Mouse (Mus musculus) skeletal muscle tissue, adult 2 months (tissue): ENCODE data around the gene Klk1b1.
"Not testable (repeated sequence)": the region's sequence is repeated elsewhere in the genome, so short reads cannot be mapped to it uniquely, and the experiment has no call there.

ENCODE experiments used
- DNase-seq: peaks from one replicate; pipeline ENCODE4 v3.0.0-alpha.2; 2012; ENCODE audit warnings: low read depth, low spot score

The Klk1b1 gene

GRCm38 (mm10) chr7:43966451-43966850 lies at the start of gene Klk1b1:
Gene Klk1b1 (plus strand): TSS chr7:43966751.
- no peak for DNase-seq

GRCm38 (mm10) chr7:43918426-43918825 lies 48.1 kb upstream of the Klk1b1 start:
- no peak for DNase-seq

- no peak for DNase-seq
These were observed 47.7 kb upstream of the Klk1b1 start for GRCm38 (mm10) chr7:43918871-43919270.

GRCm38 (mm10) chr7:43919559-43920451 lies 46.7 kb upstream of the Klk1b1 start:
- DNase-seq: peak; percentile 29

DNA sequence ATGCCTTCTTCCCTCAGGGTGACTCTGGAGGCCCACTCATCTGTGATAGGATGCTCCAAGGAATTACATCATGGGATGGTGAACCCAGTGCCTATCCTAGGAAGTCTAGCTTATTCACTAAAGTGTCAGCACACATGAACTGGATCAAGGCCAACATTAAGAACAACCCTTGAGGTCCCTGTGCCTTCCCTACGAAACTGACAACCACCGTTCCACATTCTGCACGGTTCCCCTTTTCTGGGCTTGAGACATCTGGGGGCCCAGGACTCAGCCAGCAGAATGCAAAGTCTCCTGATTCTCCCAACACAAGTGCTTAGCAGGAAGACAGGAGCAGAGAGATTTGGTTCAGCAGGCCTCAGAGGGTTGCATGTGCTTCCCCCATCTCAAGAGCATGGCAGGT lies 46.0 kb upstream of the Klk1b1 start:
- no peak for DNase-seq

DNA sequence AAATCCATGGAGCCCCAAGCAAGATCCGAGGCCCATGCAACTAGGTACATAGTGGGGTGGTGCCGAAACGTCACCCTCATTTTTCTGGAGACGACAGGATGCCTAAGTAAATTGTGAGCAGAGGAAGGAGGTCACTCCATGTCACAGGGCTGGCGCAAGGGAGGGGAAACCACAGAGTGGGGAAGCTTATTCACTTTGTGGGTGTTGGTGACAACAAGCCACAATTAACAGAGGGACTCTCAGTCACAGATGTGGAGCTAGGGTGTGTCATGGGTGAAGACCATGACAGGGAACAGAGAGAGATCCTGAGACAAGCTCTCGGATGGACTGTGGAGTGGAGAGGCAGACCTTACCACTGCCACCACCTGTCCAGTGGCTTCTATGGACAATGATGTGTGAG lies 45.5 kb upstream of the Klk1b1 start:
- no peak for DNase-seq

DNA sequence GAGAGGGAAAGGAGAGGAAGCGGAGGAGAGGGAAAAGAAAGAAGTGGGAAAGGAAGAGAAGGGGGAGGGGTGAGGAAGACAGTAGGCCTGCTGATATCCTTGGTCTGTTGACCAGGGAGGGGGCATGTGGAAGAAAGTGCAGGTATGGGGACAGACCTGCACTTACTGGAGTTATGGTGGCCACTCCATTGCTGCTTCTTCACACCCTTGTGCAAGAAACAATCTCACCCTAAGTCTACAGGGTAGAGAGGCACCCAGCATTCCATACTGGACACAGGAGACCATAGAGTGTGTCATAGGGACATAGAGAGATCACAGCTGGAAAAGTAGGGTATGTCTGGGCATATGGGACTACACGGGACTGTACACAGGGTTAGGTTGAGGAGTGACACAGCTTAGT lies 44.6 kb upstream of the Klk1b1 start:
- no peak for DNase-seq

GRCm38 (mm10) chr7:43925985-43926384 lies 40.6 kb upstream of the Klk1b1 start:
- DNase-seq: no peak

GRCm38 (mm10) chr7:43928521-43928920 lies 38.0 kb upstream of the Klk1b1 start:
- DNase-seq: no peak

DNA sequence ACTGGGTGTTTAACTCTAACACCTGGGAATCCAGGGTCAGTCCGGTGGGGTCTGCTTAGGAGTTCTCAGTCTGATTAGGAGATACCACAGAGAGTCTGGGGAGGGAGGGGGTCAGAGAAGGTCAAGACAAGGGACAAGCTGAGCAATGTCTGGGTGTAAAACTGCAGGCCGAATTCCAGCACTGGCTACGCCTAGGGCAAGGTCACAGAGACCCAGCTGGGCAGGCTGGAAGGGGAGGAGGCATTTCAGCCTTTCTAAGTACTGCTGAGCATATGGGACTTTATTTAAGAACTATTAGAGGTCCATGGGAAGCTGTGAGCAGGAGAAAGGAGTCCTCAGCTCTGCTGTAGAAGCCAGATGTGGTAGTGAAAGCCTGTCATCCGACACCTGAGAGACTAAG lies 34.2 kb upstream of the Klk1b1 start:
- no peak for DNase-seq

DNA sequence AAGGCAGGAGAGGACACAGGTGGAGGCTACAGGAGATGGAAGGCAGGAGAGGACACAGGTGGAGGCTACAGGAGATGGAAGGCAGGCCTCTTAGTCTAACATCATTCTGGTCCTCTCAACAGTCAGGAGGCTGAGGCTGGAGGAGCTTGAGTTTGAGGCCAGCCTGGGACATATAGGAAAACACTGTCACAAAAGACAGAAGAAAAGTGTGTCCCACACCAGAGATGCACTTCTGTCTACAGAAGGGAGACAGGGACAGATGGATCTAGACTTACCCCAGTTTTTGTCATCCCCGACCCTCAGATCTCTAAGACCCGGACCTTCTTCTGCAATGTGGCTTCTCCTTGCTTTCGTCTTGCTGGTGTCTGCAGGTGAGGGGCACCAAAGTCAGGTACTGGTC lies 33.1 kb upstream of the Klk1b1 start, which contains the start of gene Klk15:
Gene Klk15 (plus strand): TSS at position 301 of the 400 bp plus-strand sequence.
- no peak for DNase-seq

DNA sequence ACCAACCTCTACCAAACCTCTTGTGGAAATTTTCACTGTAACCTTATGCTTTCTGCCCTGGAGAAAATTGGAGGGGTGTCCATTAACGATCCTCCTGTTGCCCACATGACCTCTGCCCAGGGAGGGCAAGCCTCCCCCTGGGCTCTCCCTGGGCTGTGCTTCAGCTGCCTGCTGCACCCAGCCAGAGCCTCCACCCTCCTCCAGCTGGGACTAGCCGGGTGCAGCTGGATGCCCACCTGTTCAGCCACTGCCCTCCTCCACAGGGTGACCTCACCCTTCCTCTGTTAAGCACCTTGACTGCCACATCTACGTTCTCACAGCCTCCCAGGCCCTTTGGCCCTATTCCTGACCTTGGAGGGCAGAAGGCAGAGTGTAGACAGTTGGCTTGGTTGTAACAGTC lies 31.8 kb upstream of the Klk1b1 start:
- DNase-seq: no peak

GRCm38 (mm10) chr7:43936551-43936950 lies 30.0 kb upstream of the Klk1b1 start:
- DNase-seq: no peak

- DNase-seq: not testable (repeated sequence)
These were observed 24.3 kb upstream of the Klk1b1 start for GRCm38 (mm10) chr7:43942293-43942692.

DNA sequence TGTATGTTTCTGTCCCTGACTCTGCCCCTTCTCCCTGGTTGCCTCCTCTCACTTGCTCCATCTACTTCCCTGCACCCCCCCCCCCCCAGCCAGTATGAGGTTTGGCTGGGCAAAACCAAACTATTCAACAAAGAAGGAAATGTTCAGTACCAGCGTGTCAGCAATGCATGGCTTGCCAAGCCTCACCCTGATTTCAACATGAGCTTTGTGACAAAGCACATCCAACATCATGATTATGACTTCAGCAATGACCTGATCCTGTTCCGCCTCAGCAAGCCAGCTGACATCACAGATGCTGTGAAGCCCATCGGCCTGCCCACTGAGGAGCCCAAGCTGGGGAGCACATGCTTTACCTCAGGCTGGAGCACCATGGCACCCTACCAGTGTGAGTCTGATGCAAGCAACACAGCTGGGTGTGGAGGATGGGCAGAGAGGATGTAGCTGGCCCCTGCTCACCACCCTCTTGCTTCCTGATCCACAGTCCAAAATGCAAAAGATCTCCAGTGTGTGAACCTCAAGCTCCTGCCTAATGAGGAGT lies 21.8 kb upstream of the Klk1b1 start:
- DNase-seq: no peak

DNA sequence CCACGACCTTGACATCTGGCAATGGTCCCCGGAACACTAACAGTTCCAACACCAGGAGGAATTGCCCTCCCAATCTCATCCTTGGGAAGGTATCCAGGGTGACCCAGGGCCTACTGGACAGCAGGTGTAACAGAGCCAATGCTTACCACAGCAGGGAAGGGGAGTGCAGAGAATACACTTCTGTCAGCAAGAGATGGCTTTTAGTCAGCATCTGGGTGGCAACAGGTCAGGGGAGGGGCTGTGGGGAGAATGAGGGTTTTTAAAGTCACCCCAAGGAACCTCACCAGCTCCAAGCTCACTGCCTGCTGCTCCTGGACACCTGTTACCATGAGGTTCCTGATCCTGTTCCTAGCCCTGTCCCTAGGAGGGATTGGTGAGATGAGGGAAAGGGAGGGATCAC lies 16.2 kb upstream of the Klk1b1 start, which contains the start of gene Klk1b8:
Gene Klk1b8 (plus strand): TSS at position 301 of the 400 bp plus-strand sequence.
- no peak for DNase-seq

DNA sequence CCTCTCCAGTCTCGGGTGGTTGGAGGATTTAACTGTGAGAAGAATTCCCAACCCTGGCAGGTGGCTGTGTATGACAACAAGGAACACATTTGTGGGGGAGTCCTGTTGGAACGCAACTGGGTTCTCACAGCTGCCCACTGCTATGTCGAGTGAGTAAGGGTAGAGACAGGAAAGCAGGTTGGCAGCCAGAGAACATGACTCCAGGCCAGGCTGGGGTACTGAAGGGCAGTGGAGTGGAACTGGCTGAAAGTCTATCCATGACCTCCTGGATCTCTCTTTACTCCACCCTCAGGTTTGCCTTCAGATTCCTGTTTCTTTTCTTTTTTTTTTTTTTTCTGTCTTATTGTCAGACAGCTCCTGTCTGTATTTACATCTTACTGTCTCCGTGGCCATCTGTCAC lies 13.8 kb upstream of the Klk1b1 start:
- no peak for DNase-seq

DNA sequence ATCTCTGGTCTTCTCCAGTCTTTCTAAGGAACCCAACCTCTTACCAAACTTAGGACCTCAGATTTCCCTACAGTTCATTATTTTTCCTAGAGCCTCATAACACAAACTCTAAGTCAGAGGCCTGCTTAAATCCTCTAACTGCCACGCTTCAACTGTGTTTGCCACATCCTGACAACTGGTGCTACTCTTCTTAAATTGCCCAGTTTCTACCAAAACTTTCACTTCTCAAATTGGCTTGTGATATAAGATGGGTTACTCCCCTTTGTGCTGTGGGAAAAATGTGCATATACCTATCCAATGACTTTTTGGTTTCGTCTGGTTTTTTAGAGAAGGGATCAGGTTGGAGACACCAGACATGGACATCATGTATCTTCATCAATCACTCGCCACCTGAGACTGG lies 507 bp downstream of the Klk1b1 start:
- no peak for DNase-seq

- DNase-seq: no peak
These were observed 1.1 kb downstream of the Klk1b1 start for GRCm38 (mm10) chr7:43967612-43968011.

- not testable (repeated sequence) for DNase-seq
These were observed 9.2 kb downstream of the Klk1b1 start, which contains the start of gene Klk1b9 for GRCm38 (mm10) chr7:43975761-43976160. Gene Klk1b9 (plus strand): TSS chr7:43976061.

GRCm38 (mm10) chr7:43985657-43986056 lies 19.1 kb downstream of the Klk1b1 start:
- no peak for DNase-seq

- not testable (repeated sequence) for DNase-seq
These were observed 28.3 kb downstream of the Klk1b1 start for GRCm38 (mm10) chr7:43994821-43995220.

GRCm38 (mm10) chr7:43995577-43995976 lies 29.0 kb downstream of the Klk1b1 start, which contains the start of gene Klk1b11:
Gene Klk1b11 (plus strand): TSS chr7:43995877.
- not testable (repeated sequence) for DNase-seq
